Mouse (Mus musculus) C2C12 (cell line): Measurements from ENCODE around the gene Nrcam.

Experiments used
- CEBPB ChIP-seq: IDR thresholded peaks from one replicate; pipeline ENCODE4 v1.6.1; 2011; ENCODE audit warnings: low read depth, mild to moderate bottlenecking, control low read depth, moderate library complexity
- CTCF ChIP-seq: IDR thresholded peaks from one replicate; pipeline ENCODE4 v1.5.1; 2011; ENCODE audit not compliant: control insufficient read depth, insufficient read depth, insufficient read length
- MAX ChIP-seq: IDR thresholded peaks from one replicate; pipeline ENCODE4 v1.6.1; 2011; ENCODE audit warnings: mild to moderate bottlenecking, control low read depth
- MYOD1 ChIP-seq: IDR thresholded peaks from one replicate; pipeline ENCODE4 v1.6.1; 2011; ENCODE audit warnings: low read depth; ENCODE audit not compliant: control insufficient read depth, insufficient read length
- MYOG ChIP-seq: IDR thresholded peaks from one replicate; pipeline ENCODE4 v1.6.1; 2011; ENCODE audit not compliant: control insufficient read depth, insufficient read length; ENCODE audit errors: extremely low read depth
- USF1 ChIP-seq: IDR thresholded peaks from one replicate; pipeline ENCODE4 v1.6.1; 2011; ENCODE audit warnings: low read depth, mild to moderate bottlenecking, control low read depth, moderate library complexity

DNA sequence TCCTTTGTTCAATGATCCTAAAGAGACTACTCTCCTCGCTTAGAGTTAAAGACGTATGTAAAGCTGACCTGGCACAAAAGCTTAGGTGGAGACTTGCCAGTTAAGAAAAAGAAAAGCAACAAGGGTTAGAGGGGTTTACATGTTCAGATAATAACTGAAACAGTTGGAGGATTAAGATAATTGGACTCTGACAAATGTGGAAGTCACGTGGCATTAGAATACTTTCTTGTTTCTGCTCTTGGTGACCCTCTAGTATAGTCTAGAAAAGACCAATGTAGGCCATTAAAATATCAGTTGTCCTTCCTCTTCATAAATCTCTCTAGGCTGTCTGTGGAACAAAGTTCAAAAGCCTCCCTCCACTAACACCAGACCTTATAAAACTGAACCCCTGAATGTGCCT lies 20.5 kb upstream of the Nrcam start:
- TF ChIP-seq MAX (no peak), CTCF (no peak), USF1 (no peak), CEBPB (no peak), MYOG (no peak), MYOD1 (no peak)
